In genomic region chr19:8447516-8447915, GRCm38 (mm10) we compare ENCODE assay signal across 36 mouse cellular contexts. TPM values are rescaled to one million over a fixed set of nuclear protein-coding genes. Genes with fewer than 3 reads are reported as not detected.
"Had no signal": no experiment of that assay in that cellular context is flagged by ENCODE, and none has a peak within 500 bp of the region (broad histone marks: within the 10 kb centered on the region; RNA-seq: fewer than 3 reads in every experiment).

No protein-coding gene starts in this region.

- H3K27ac ChIP-seq: limb, embryonic 10.5 days; limb, embryonic 12.5 days; limb, embryonic 13.5 days; limb, embryonic 15.5 days; liver, embryonic 12.5 days; liver, embryonic 13.5 days; liver, embryonic 14.5 days; liver, embryonic 15.5 days; lung, embryonic 15.5 days; macrophage; midbrain, embryonic 10.5 days; midbrain, embryonic 12.5 days; midbrain, embryonic 13.5 days; midbrain, embryonic 15.5 days; neural tube, embryonic 12.5 days had no signal

- H3K4me1 ChIP-seq: limb, embryonic 10.5 days; limb, embryonic 12.5 days; limb, embryonic 13.5 days; limb, embryonic 15.5 days; liver, embryonic 12.5 days; liver, embryonic 13.5 days; liver, embryonic 15.5 days; lung, embryonic 15.5 days; megakaryocyte, embryonic 14.5 days; midbrain, embryonic 10.5 days; midbrain, embryonic 12.5 days; midbrain, embryonic 13.5 days; midbrain, embryonic 15.5 days; neural tube, embryonic 12.5 days had no signal

- H3K4me3 ChIP-seq: limb, embryonic 10.5 days; limb, embryonic 12.5 days; limb, embryonic 13.5 days; limb, embryonic 15.5 days; liver, embryonic 12.5 days; liver, embryonic 13.5 days; liver, embryonic 15.5 days; lung, embryonic 15.5 days; megakaryocyte, embryonic 14.5 days; midbrain, embryonic 10.5 days; midbrain, embryonic 12.5 days; midbrain, embryonic 13.5 days; midbrain, embryonic 15.5 days; myocyte; neural tube, embryonic 12.5 days had no signal

- H3K36me3 ChIP-seq: limb, embryonic 10.5 days; limb, embryonic 12.5 days; limb, embryonic 13.5 days; limb, embryonic 15.5 days; liver, embryonic 12.5 days; liver, embryonic 13.5 days; liver, embryonic 15.5 days; lung, embryonic 15.5 days; midbrain, embryonic 10.5 days; midbrain, embryonic 12.5 days; midbrain, embryonic 13.5 days; midbrain, embryonic 15.5 days; neural tube, embryonic 12.5 days had no signal

- H3K27me3 ChIP-seq: limb, embryonic 12.5 days; limb, embryonic 13.5 days; limb, embryonic 15.5 days; liver, embryonic 12.5 days; liver, embryonic 13.5 days; liver, embryonic 15.5 days; lung, embryonic 15.5 days; megakaryocyte, embryonic 14.5 days; midbrain, embryonic 12.5 days; midbrain, embryonic 13.5 days; midbrain, embryonic 15.5 days; neural tube, embryonic 12.5 days had no signal

- DNase-seq: left cerebral cortex, postnatal 4 days; liver; liver, embryonic 13.5 days; liver, postnatal 0 days; lung, adult 18-20 months; lung, adult 2 months; lung, embryonic 14.5 days; lung, postnatal 10 days; lung, postnatal 14 days; lung, postnatal 36 days; lung, postnatal 4 days; midbrain, embryonic 14.5 days had no signal

RNA-seq across cellular contexts. Expression of gene Slc22a30, which starts 42.6 kb away (rescaled TPM):
- polyA plus RNA-seq: limb, embryonic 10.5 days; limb, embryonic 11.5 days; limb, embryonic 12.5 days; limb, embryonic 13.5 days; limb, embryonic 15.5 days; liver, embryonic 11.5 days; liver, embryonic 12.5 days; liver, embryonic 13.5 days; liver, embryonic 14.5 days; liver, embryonic 15.5 days; liver, embryonic 16.5 days; lung, embryonic 14.5 days; lung, embryonic 16.5 days; lung, postnatal 0 days; macrophage; midbrain, embryonic 10.5 days; midbrain, embryonic 11.5 days; midbrain, embryonic 12.5 days; midbrain, embryonic 13.5 days; midbrain, embryonic 15.5 days; midbrain, embryonic 16.5 days; myocyte; neural tube, embryonic 11.5 days; neural tube, embryonic 12.5 days had no signal
